Mouse (Mus musculus) hindbrain, postnatal 0 days (tissue): ENCODE data around the gene Pskh1. TPM values are rescaled to one million over a fixed set of nuclear protein-coding genes. Genes with fewer than 3 reads are reported as not detected.

Experiments
- ATAC-seq: fragments of 200-750 bp; cut with Nextera tagmentation; 2 replicates; pipeline ENCODE4 v1.8.0; 2017; ENCODE audit warnings: mild to moderate bottlenecking, moderate TSS enrichment, moderate library complexity
- DNase-seq: peaks from one replicate; pipeline ENCODE4 v3.0.0-alpha.2; 2015; ENCODE audit warnings: low spot score
- H3K27ac ChIP-seq: fragments of 300-500 bp; sonication (generic); 2 replicates; pipeline ENCODE4 v1.5.1; 2014; ENCODE audit warnings: mild to moderate bottlenecking
- H3K27me3 ChIP-seq: fragments of 300-500 bp; sonication (generic); 2 replicates; pipeline ENCODE4 v1.6.1; 2014; ENCODE audit warnings: low read length, mixed read lengths; ENCODE audit not compliant: insufficient read depth
- H3K36me3 ChIP-seq: fragments of 300-500 bp; sonication (generic); 2 replicates; pipeline ENCODE4 v1.6.1; 2014; ENCODE audit warnings: low read length, mixed read lengths; ENCODE audit not compliant: insufficient read depth
- H3K4me1 ChIP-seq: fragments of 300-500 bp; sonication (generic); 2 replicates; pipeline ENCODE4 v1.6.1; 2014; ENCODE audit warnings: antibody characterized with exemption, low read length, mixed read lengths; ENCODE audit not compliant: insufficient read depth
- H3K4me2 ChIP-seq: fragments of 300-500 bp; sonication (generic); 2 replicates; pipeline ENCODE4 v1.6.1; 2014; ENCODE audit warnings: low read depth, mild to moderate bottlenecking, low read length, moderate library complexity, mixed read lengths
- H3K4me3 ChIP-seq: fragments of 300-500 bp; sonication (generic); 2 replicates; pipeline ENCODE4 v1.5.1; 2014; ENCODE audit warnings: low read length
- H3K9ac ChIP-seq: fragments of 300-500 bp; sonication (generic); replicated peaks from 2 replicates; pipeline ENCODE4 v1.6.1; 2014; ENCODE audit warnings: mild to moderate bottlenecking, low read length, moderate library complexity, mixed read lengths
- H3K9me3 ChIP-seq: fragments of 300-500 bp; sonication (generic); 2 replicates; pipeline ENCODE4 v1.6.1; 2016; ENCODE audit warnings: low read length, mixed read lengths
- CTCF ChIP-seq: IDR thresholded peaks from 2 replicates; pipeline ENCODE4 v1.5.1; 2016; ENCODE audit warnings: antibody characterized with exemption, control low read depth, low read depth
- WGBS: fragments of 180-500 bp; shearing (Covaris S2); extraction: QIAGEN DNeasy Blood & Tissue Kit; methylation state at CpG from one replicate; pipeline ENCODE4 v1.1.7; 2014; 5-methylcytosine and 5-hydroxymethylcytosine counted together
- polyA plus RNA-seq: library from polyadenylated mRNA; unstranded; fragments of >200 nt; fragmentation: Nextera tagmentation; extraction: Ambion mirVana; gene quantifications from 2 replicates; pipeline ENCODE4 v1.2.1, GENCODE M21; 2015
- total RNA-seq: library from RNA; depleted of rRNA; stranded (reverse); fragments of >200 nt; gene quantifications from 2 replicates; pipeline ENCODE4 v1.2.3, GENCODE M21; 2014

Gene Pskh1
- total and polyA plus RNA-seq, 2 experiments from 2014 or later: 11.3 to 32.3 TPM

DNA sequence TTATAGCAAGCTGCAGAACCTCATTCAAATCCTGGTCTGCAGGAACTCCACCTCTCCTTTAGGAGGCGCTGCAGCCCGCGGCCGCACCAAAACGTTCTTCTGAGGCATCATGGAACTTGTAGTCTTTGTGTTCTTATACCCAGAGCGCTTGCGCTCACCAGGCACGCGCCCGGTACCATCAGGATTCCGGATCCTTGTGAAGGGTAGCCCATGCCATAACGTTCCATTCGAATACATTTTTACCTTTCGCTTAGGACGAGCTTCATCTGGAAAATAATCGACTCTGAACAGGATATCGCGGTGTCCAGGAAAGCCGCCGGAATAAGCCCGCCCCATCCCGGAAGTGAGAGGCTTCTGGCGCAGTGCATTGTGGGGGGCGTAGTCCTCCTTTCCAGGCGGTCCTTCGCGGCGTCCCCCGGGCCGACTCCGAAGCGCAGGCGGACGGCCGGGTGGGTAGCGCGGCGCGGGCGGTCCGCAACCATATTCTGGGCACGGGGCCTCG, 45.5 kb upstream of the Pskh1 start, which contains the start of gene Thap11:
Thap11 (plus strand) TSS at position 418 of the 502 bp plus-strand sequence.
- H3K9me3 ChIP-seq: no peaks in the 10 kb centered on the region
- H3K4me3 ChIP-seq: peak within 1 kb of the TSS; percentile 79
- peak; percentile 94 for DNase-seq
- H3K4me2 ChIP-seq: peak within 1 kb of the TSS; percentile 98
- H3K27ac ChIP-seq: peak within 1 kb of the TSS; percentile 79
- H3K9ac ChIP-seq: peak within 1 kb of the TSS; percentile 76
- no peaks in the 10 kb centered on the region for H3K36me3 ChIP-seq
- WGBS: under 1% methylated on average over 43 of the region's 43 CpGs
- peak; percentile 92 for ATAC-seq
- TF ChIP-seq CTCF: peak; percentile 87
- H3K4me1 ChIP-seq: peaks cover 20% of the 10 kb centered on the region
- no peaks in the 10 kb centered on the region for H3K27me3 ChIP-seq

DNA sequence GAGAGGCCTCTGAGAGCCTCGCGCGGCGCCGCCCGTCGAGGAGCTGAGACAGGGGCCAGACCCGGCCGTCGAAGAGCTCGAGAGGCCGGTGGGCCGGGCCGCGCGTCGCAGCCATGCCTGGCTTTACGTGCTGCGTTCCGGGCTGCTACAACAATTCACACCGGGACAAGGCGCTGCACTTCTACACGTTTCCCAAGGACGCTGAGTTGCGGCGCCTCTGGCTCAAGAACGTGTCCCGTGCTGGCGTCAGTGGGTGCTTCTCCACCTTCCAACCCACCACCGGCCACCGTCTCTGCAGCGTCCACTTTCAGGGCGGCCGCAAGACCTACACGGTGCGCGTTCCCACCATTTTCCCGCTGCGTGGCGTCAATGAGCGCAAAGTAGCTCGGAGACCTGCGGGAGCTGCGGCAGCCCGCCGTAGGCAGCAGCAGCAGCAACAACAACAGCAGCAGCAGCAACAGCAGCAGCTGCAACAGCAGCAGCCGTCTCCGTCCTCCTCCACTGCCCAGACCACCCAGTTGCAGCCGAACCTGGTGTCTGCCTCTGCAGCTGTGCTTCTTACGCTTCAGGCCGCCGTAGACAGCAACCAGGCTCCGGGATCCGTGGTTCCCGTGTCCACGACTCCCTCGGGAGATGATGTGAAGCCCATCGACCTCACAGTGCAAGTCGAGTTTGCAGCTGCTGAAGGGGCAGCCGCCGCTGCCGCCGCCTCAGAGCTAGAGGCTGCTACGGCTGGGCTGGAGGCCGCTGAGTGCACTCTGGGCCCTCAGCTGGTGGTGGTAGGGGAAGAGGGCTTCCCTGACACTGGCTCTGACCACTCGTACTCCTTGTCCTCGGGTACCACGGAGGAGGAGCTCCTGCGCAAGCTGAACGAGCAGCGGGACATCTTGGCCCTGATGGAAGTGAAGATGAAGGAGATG, 44.7 kb upstream of the Pskh1 start:
- Histone ChIP-seq H3K27me3 (no peaks in the 10 kb centered on the region), H3K4me3 (peak overlapping the region; percentile 79), H3K27ac (peak overlapping the region; percentile 79), H3K4me2 (peak overlapping the region; percentile 98), H3K9me3 (no peaks in the 10 kb centered on the region), H3K4me1 (peaks cover 17% of the 10 kb centered on the region), H3K9ac (peak overlapping the region; percentile 76), H3K36me3 (no peaks in the 10 kb centered on the region)
- DNase-seq: peak; percentile 64
- under 1% methylated on average over 70 of the region's 71 CpGs for WGBS
- peak; percentile 50 for ATAC-seq
- peak; percentile 22; the same call in 1 of the 2 replicates for TF ChIP-seq CTCF

DNA sequence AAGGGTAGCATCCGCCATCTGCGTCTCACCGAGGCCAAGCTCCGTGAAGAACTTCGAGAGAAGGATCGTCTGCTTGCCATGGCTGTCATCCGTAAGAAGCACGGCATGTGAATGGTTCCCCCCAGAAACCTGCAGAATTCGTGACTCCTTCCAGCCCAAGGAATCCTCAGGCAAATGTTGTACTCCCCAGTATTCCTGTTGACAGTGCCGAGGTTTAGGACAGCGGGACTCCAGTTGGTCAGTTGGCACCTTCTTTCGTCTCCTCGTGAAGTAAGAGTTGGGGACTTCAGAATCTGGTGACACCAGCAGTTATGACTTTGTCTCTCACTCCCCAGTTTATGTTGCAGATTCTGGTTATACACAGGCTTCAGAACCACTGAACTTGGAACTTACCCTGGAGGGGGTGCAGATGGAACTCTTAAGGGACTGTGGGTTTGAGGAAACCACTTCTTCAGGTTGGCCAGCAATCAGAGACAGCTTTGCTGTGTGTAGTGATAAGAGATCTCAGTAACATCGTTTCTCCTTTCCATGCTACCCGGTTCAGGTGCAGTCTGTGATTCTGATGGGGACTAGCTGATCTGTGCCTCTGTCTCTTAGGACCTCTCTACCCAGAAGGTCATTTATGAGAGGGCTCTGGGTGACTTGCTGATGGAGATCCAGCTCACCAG, 43.9 kb upstream of the Pskh1 start:
- H3K27ac ChIP-seq: peak overlapping the region; percentile 79
- H3K4me2 ChIP-seq: peak overlapping the region; percentile 98
- no peaks in the 10 kb centered on the region for H3K9me3 ChIP-seq
- H3K4me3 ChIP-seq: peak overlapping the region; percentile 79
- TF ChIP-seq CTCF: no peak
- 17% methylated on average over 15 of the region's 15 CpGs for WGBS
- H3K4me1 ChIP-seq: peaks cover 13% of the 10 kb centered on the region
- no peak for ATAC-seq
- no peak for DNase-seq
- H3K27me3 ChIP-seq: no peaks in the 10 kb centered on the region
- H3K9ac ChIP-seq: peak overlapping the region; percentile 76
- no peaks in the 10 kb centered on the region for H3K36me3 ChIP-seq

DNA sequence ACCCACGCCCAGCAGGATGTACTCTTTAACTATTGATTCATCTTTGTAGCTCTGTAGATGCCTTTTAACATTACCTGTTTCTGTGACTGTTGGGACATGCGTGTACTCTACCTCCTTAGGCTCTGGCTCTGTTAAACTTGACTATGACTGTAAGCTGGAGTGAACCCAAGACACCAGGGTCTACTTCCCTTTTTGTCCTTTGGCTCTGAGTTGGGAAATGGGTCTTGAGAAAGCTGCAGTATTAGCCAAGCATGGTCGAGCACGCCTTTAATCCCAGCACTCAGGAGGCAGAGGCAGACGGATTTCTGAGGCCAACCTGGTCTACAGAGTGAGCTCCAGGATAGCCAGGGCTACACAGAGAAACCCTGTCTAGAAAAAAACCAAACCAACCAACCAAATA, 41.7 kb upstream of the Pskh1 start:
- Histone ChIP-seq H3K36me3 (no peaks in the 10 kb centered on the region), H3K27ac (no peak overlapping the region), H3K27me3 (no peaks in the 10 kb centered on the region), H3K4me3 (no peak overlapping the region), H3K4me2 (no peak overlapping the region), H3K9ac (no peak overlapping the region), H3K9me3 (no peaks in the 10 kb centered on the region), H3K4me1 (peaks cover 26% of the 10 kb centered on the region)
- 88% methylated on average over 5 of the region's 5 CpGs for WGBS
- no peak for TF ChIP-seq CTCF
- no peak for DNase-seq
- no peak for ATAC-seq

DNA sequence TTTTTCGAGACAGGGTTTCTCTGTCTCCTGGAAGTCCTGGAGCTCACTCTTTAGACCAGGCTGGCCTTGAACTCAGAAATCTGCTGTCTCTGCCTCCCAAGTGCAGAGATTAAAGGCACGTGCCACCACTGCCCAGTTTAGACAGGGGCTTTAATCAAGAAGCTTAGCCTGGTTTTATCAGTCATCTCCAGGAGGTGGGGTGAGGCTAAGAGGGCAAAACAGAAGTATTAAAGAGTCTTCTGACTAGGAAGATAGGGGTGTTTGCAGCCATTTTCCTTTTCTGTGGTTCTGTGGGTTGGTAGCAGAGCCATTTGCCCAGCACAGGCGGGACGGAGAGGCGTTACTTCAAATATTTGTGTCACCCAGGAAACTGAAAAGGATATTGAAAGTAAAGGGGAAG, 40.9 kb upstream of the Pskh1 start:
- H3K4me3 ChIP-seq: no peak overlapping the region
- 74% methylated on average over 5 of the region's 5 CpGs for WGBS
- H3K4me2 ChIP-seq: no peak overlapping the region
- H3K27me3 ChIP-seq: no peaks in the 10 kb centered on the region
- TF ChIP-seq CTCF: no peak
- H3K27ac ChIP-seq: peak overlapping the region; percentile 92; the same call in 1 of the 2 replicates
- no peaks in the 10 kb centered on the region for H3K36me3 ChIP-seq
- no peaks in the 10 kb centered on the region for H3K9me3 ChIP-seq
- DNase-seq (no peak), ATAC-seq (no peak)
- H3K9ac ChIP-seq: no peak overlapping the region
- peaks cover 26% of the 10 kb centered on the region for H3K4me1 ChIP-seq

DNA sequence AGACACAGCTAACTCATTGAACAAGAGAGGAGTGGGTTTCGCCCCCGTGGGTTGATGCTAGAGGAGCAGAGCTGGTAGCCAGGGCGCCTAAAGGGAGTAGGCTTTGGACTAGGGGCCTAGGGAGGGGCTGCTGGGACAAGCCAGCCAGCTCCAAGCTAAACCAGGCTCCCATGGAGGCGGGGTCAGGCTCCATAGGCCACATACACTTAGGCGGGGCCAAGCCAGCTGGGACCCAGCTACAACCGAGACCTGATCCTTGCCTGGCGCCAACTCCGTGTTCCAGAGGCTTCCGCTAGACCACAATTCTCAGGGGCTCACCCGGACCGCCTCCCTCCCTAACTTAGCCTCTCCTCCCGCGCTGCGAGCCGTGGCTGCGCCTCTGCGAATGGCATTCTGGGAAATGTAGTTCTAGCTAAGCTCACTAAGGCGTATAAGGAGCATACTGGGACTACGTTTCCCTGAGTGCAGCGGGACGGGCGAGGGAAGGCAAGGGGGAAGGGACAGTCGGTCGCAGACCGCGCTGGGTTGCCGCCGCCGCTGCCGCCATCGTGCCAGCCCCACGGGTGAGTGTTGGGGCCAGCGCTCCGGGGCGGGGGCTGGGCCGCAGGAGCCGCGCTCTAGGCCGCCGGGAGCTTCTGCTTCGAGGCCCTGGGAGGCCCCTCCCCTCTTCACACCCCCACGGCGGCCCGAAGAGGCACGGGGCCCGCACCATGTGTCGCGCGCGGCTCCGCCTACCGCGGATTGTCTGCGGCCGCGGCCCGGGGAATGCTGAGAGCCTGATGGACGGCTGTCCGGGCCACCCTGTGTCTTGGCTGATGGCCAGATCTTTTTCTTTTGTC, 39.9 kb upstream of the Pskh1 start, which contains the start of gene Nutf2:
Nutf2 (plus strand) TSS at position 438 of the 839 bp plus-strand sequence.
- Histone ChIP-seq H3K9ac (peak within 1 kb of the TSS; percentile 98), H3K4me1 (peaks cover 26% of the 10 kb centered on the region), H3K4me3 (peak within 1 kb of the TSS; percentile 95), H3K36me3 (no peaks in the 10 kb centered on the region), H3K27me3 (no peaks in the 10 kb centered on the region), H3K4me2 (peak within 1 kb of the TSS; percentile 87), H3K9me3 (no peaks in the 10 kb centered on the region), H3K27ac (peak within 1 kb of the TSS; percentile 92)
- ATAC-seq (peak; percentile 97), DNase-seq (peak; percentile 99)
- no peak for TF ChIP-seq CTCF
- WGBS: under 1% methylated on average over 59 of the region's 59 CpGs
